Mouse (Mus musculus): ENCODE data around the gene Hmg20b.

The Hmg20b gene

DNA sequence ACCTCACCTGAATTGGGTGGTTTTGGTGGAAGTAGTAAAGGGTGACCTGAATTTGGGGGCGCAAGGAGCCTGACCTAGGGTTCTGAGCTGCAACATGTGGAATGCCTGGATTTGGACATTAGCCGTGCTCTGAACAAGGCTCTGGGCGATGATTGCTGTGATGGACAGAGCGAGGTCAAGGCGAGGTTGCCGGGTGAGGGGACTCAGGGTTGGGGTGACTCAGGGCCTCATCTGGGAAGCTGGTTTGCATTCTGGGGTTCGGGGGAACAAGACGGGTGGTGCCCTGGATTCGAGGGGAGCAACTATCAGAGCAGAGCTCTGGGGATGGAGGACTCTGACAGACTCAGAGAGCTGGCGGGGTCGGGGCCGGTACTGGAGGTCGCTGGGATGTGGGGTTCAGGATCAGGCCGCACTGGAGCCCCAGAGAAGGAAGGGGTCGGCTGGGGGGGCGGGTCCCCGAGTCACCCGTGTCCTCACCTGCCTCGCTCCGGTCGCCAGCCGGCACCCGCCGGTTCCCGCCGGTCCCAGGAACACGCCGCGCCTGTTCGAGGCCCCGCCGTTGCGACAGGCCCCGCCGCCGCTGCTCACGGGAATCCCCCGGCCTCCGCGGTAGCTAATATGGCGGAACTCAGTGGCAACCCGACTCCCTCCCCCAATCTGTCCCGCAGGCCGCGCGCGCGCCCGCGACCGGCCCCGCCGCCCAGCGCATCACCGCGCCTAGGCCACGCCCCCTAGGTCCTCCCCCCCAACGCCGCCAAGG lies 27.7 kb upstream of the Hmg20b start, which contains the start of gene Fzr1:
Fzr1 (minus strand) TSS at position 724 of the 760 bp plus-strand sequence.
- no peak for DNase-seq

- no peak for DNase-seq
These were observed 27.0 kb upstream of the Hmg20b start for GRCm38 (mm10) chr10:81377362-81377664.

GRCm38 (mm10) chr10:81376561-81377361 lies 26.5 kb upstream of the Hmg20b start:
- DNase-seq, result no peak

DNA sequence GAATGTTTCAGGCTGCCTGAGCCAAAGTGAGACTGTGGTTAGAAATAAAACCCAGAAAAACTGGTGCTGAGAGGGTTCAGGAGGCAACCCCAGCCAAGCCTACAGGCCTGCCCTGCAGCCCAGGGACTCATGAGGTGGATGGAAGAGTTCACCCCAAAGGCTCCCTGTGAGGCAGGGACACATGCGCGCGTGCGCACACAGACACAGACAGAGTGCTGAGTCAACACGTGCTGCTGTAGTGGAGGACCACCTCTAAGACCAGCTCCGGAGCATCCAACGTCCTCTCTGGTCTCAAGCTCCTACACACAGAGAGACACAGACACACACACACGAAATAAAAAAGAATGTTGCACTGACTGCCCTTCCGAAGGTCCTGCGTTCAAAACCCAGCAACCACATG lies 25.0 kb upstream of the Hmg20b start:
- DNase-seq, result no peak

DNA sequence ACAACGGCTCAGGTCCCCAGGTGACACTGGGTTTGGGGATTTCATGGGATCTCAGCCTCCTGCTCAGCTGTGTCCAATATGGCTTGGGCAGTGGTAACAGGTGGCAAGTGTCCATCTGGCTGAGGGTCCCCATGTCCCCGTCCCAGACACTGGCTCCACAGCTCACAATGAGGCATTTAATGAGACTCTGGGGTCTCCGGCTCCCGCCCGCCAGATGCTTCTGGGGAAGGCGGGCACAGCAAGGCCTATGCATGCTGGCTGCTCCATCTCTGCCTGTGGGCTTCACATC lies 16.9 kb upstream of the Hmg20b start:
- no peak for DNase-seq

- DNase-seq, result no peak
These were observed 16.4 kb upstream of the Hmg20b start for GRCm38 (mm10) chr10:81366477-81367206.

- no peak for DNase-seq
These were observed 15.6 kb upstream of the Hmg20b start, which contains the start of gene 4930404N11Rik for GRCm38 (mm10) chr10:81365672-81366476. Gene 4930404N11Rik (minus strand): TSS chr10:81365816.

- DNase-seq, result no peak
These were observed 14.8 kb upstream of the Hmg20b start for GRCm38 (mm10) chr10:81365073-81365472.

- DNase-seq, result no peak
These were observed 14.4 kb upstream of the Hmg20b start for GRCm38 (mm10) chr10:81364666-81365065.

- DNase-seq, result no peak
These were observed 13.4 kb upstream of the Hmg20b start for GRCm38 (mm10) chr10:81363436-81364346.

DNA sequence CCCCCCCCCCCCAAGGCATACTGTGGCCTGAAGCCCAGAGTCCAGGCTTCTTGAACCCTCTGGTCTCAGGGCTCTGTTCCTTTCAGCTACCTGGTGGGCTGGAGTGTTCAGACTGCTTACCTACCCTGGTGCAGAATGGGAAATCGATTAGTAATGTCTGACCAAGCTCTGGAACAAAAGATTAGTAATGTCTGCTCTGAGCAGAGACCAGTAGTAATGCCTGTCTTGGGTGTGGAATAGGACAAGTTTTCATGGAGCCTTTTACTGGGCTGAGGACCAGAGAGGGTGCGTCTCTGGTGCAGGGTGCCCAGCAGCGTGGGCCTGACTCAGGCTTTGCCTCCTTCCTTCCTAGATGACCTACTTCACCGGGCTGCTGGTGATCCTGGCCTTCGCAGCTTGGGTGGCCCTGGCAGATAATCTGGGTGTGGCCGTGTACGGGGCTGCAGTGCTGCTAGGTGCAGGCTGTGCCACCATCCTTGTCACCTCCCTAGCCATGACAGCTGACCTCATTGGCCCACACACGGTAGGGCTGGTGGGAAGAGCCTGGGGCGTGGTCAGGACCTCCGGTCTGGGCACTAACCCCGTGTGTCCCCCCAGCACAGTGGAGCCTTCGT lies 12.2 kb upstream of the Hmg20b start:
- DNase-seq, result no peak

- no peak for DNase-seq
These were observed 10.4 kb upstream of the Hmg20b start for GRCm38 (mm10) chr10:81360721-81361120.

- no peak for DNase-seq
These were observed 8.6 kb upstream of the Hmg20b start for GRCm38 (mm10) chr10:81358841-81359240.

- DNase-seq, result no peak
These were observed 7.9 kb upstream of the Hmg20b start for GRCm38 (mm10) chr10:81358209-81358608.

GRCm38 (mm10) chr10:81356991-81357844 lies 6.9 kb upstream of the Hmg20b start, which contains the start of gene Mfsd12:
Gene Mfsd12 (plus strand): TSS chr10:81357491.
- DNase-seq, result peak; percentile 91

DNA sequence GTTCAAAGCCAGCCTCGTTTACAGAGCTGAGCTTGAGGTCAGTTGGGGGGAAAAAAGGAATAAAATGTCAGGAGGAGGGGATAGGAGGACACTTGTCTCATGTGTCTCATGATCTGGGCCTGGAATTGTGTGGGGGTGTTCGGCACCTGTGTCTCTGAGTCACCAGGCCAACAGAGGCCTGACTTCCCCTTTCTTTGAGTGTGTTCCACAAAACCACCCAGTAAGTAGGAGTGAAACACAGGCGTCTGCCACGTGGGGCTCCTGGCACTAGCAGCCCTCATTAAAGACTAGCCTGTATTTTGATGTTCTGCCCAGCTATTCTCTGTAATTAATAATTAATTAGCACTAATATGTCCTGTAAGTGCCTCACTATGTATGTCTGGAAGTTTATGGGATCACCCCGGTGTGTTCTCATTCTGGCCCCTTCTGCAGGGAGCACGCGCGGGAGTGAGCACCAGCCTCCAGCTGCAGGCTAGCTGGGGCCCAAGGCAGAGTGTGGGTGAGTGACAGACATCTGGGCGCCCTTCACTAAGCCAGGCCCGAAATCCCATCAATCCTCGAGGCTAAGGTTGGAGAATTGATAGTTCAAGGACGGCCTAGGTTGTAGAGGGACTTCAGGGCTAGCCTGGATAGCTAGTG lies 6.2 kb upstream of the Hmg20b start:
- no peak for DNase-seq

GRCm38 (mm10) chr10:81355533-81355932 lies 5.3 kb upstream of the Hmg20b start:
- no peak for DNase-seq

GRCm38 (mm10) chr10:81354738-81355477 lies 4.6 kb upstream of the Hmg20b start:
- DNase-seq, result no peak

Measured in cerebellum, adult 8-10 months (tissue).